Mouse (Mus musculus) neural tube, embryonic 13.5 days (tissue): Measurements from ENCODE around the gene Triobp. TPM values are rescaled to one million over a fixed set of nuclear protein-coding genes. Genes with fewer than 3 reads are reported as not detected.

Experiments used
- ATAC-seq: fragments of 200-750 bp; cut with Nextera tagmentation; 2 replicates; pipeline ENCODE4 v1.8.0; 2017; ENCODE audit warnings: low read depth, mild to moderate bottlenecking, moderate TSS enrichment, moderate library complexity
- H3K27ac ChIP-seq: fragments of 300-500 bp; sonication (generic); replicated peaks from 2 replicates; pipeline ENCODE4 v1.5.1; 2015; ENCODE audit warnings: moderate library complexity, mild to moderate bottlenecking, inconsistent platforms
- H3K27me3 ChIP-seq: fragments of 300-500 bp; sonication (generic); 2 replicates; pipeline ENCODE4 v1.6.1; 2015; ENCODE audit warnings: mild to moderate bottlenecking, inconsistent platforms
- H3K36me3 ChIP-seq: fragments of 300-500 bp; sonication (generic); 2 replicates; pipeline ENCODE4 v1.6.1; 2015; ENCODE audit warnings: mild to moderate bottlenecking, inconsistent platforms
- H3K4me1 ChIP-seq: fragments of 300-500 bp; sonication (generic); replicated peaks from 2 replicates; pipeline ENCODE4 v1.6.1; 2015; ENCODE audit warnings: inconsistent platforms
- H3K4me2 ChIP-seq: fragments of 300-500 bp; sonication (generic); 2 replicates; pipeline ENCODE4 v1.6.1; 2015; ENCODE audit warnings: inconsistent platforms, mild to moderate bottlenecking, moderate library complexity
- H3K4me3 ChIP-seq: fragments of 300-500 bp; sonication (generic); 2 replicates; pipeline ENCODE4 v1.5.1; 2015; ENCODE audit warnings: mild to moderate bottlenecking, inconsistent platforms
- H3K9ac ChIP-seq: fragments of 300-500 bp; sonication (generic); 2 replicates; pipeline ENCODE4 v1.6.1; 2015; ENCODE audit warnings: moderate library complexity, mild to moderate bottlenecking, inconsistent platforms
- H3K9me3 ChIP-seq: fragments of 300-500 bp; sonication (generic); 2 replicates; pipeline ENCODE4 v1.6.1; 2016; ENCODE audit warnings: inconsistent platforms
- WGBS: fragments of 180-500 bp; shearing (Covaris S2); methylation state at CpG from one replicate; pipeline ENCODE4 v1.1.7; 2015; 5-methylcytosine and 5-hydroxymethylcytosine counted together
- polyA plus RNA-seq: library from polyadenylated mRNA; unstranded; fragments of >200 nt; fragmentation: Nextera tagmentation; extraction: Ambion mirVana; gene quantifications from 2 replicates; pipeline ENCODE4 v1.2.1, GENCODE M21; 2015

Gene Triobp
- polyA plus RNA-seq, 1 experiment from 2014 or later, result 33.4 TPM

DNA sequence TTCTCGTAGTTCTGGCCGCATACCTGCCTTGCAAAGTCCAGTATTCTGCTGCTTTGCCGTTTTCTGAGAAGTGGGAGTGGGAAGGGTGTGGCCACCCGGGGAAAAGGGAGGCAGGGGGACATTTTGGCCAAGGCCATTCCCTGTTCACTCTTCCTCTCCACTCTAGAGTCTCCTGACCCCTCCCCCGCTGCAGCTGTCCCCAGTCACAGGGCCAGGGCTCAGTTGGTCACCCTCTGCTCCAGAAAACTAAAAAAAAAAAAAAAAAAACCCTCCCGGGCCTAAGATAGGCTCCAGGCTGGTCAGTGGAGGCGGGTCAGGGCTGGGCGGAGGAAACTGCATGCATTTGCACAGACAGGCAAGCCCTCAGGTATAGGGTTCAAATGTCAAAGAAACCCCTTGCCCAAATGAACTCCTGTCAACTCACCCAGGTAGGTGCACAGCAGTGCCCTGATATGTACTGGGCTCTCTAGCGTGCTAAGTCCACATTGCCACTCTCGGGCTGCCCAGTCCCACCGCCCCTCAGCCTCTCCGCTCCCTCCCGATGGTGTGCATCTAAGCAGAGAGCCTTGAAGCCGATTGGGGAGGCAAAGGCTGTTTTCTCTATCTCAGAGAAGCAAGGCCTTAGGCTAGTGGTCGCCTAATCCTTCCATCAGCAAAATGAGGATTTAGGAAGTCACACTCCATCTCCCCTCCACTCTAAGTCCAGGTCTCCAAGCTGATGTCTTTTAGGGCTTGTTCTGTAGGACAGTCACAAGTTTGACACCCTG lies 20.3 kb upstream of the Triobp start:
- H3K9me3 ChIP-seq, result no peaks in the 10 kb centered on the region
- H3K36me3 ChIP-seq, result no peaks in the 10 kb centered on the region
- H3K27ac ChIP-seq, result peak overlapping the region; percentile 49
- ATAC-seq, result no peak
- H3K4me1 ChIP-seq, result peaks cover 38% of the 10 kb centered on the region
- peak overlapping the region; percentile 64 for H3K9ac ChIP-seq
- H3K4me3 ChIP-seq, result peak overlapping the region; percentile 33
- H3K27me3 ChIP-seq, result peaks cover 11% of the 10 kb centered on the region
- WGBS, result 25% methylated on average over 15 of the region's 15 CpGs
- peak overlapping the region; percentile 59 for H3K4me2 ChIP-seq

DNA sequence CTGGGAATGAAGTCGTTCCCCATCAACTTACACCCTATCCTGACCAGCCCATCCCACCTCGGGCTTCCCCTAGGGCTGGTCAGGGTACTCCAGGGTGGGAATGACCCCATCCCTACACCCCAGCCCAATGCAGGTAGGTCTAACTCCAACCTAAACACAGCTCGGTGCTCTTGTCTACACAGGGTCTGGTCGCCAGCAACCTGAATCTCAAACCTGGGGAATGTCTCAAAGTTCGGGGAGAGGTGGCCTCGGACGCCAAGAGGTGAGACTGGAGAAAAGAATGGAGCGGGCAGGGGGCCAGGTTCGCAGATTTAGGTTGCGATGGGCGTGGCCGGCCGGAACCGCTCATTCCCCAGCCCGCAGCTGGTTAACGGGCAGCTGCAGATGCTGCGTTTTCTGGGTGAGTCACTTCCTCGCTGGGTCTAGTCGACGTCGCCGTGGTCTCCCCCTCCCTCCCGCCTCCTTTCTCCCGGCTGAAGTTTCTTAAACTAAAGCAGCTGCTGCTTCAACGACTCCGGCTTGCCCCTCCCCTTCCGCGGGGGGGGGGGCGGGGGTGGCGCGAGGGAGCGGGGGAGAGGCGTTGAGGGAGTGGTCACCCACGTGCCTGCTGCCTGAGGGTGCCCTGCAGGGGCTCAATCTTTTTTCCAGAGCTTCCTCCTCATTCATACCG lies 19.6 kb upstream of the Triobp start:
- no peaks in the 10 kb centered on the region for H3K9me3 ChIP-seq
- peak overlapping the region; percentile 33 for H3K4me3 ChIP-seq
- no peaks in the 10 kb centered on the region for H3K36me3 ChIP-seq
- WGBS, result under 1% methylated on average over 32 of the region's 35 CpGs
- peak overlapping the region; percentile 59 for H3K4me2 ChIP-seq
- no peak for ATAC-seq
- peaks cover 38% of the 10 kb centered on the region for H3K4me1 ChIP-seq
- peaks cover 11% of the 10 kb centered on the region for H3K27me3 ChIP-seq
- peak overlapping the region; percentile 49 for H3K27ac ChIP-seq
- H3K9ac ChIP-seq, result peak overlapping the region; percentile 64

DNA sequence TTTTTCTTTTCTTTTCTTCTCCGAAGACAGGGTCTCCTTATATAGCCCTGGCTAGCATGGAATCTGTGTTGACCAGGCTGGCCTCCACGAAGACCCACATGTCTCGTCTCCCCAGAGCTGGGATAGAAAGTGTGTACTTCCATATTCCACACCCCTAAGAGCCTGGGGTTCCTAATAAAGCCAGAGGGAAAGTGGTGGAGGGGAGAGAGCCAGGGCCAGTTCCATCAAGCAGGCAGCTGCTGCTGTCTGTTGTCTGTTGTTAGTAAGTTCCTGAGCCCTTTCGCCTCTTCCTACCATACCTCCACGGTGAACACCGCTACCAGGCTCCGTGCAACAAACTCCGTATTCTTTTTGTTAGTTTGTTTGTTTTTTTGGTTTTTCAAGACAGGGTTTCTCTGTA lies 19.0 kb upstream of the Triobp start:
- Histone ChIP-seq H3K27ac (no peak overlapping the region), H3K27me3 (peaks cover 11% of the 10 kb centered on the region), H3K4me1 (peaks cover 38% of the 10 kb centered on the region), H3K4me2 (peak overlapping the region; percentile 59), H3K9me3 (no peaks in the 10 kb centered on the region), H3K36me3 (no peaks in the 10 kb centered on the region), H3K9ac (peak overlapping the region; percentile 64), H3K4me3 (peak overlapping the region; percentile 33; the same call in 1 of the 2 replicates)
- 55% methylated on average over 8 of the region's 8 CpGs for WGBS
- ATAC-seq, result no peak

DNA sequence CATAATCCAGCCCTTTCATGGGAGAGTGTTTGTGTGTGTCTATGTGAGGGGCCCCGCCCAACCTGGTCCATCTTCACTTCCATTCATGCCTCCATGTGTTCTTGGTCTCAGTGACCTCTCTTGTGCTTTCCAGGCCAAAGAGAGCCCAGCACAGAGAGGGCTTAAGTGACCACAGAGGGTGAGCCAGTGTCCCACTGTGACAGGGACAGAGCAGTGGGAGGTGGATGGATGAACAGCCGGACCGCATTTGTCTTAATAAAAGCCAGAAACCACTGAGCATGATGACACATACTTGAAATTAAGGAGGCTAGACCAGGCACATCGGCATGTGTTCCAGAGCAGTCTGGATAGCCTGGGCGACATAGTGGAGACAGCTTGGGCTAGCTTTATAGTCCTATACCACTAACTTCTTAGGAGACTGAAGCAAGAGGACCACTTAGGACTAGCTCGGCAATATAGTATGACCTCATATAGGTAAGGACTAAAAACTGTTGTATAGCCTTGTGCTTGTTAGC lies 17.3 kb upstream of the Triobp start:
- H3K4me1 ChIP-seq, result peaks cover 34% of the 10 kb centered on the region
- no peak overlapping the region for H3K4me3 ChIP-seq
- 89% methylated on average over 6 of the region's 6 CpGs for WGBS
- peaks cover 11% of the 10 kb centered on the region for H3K27me3 ChIP-seq
- no peak overlapping the region for H3K4me2 ChIP-seq
- H3K9me3 ChIP-seq, result no peaks in the 10 kb centered on the region
- no peak overlapping the region for H3K27ac ChIP-seq
- H3K36me3 ChIP-seq, result no peaks in the 10 kb centered on the region
- no peak overlapping the region for H3K9ac ChIP-seq
- ATAC-seq, result no peak

DNA sequence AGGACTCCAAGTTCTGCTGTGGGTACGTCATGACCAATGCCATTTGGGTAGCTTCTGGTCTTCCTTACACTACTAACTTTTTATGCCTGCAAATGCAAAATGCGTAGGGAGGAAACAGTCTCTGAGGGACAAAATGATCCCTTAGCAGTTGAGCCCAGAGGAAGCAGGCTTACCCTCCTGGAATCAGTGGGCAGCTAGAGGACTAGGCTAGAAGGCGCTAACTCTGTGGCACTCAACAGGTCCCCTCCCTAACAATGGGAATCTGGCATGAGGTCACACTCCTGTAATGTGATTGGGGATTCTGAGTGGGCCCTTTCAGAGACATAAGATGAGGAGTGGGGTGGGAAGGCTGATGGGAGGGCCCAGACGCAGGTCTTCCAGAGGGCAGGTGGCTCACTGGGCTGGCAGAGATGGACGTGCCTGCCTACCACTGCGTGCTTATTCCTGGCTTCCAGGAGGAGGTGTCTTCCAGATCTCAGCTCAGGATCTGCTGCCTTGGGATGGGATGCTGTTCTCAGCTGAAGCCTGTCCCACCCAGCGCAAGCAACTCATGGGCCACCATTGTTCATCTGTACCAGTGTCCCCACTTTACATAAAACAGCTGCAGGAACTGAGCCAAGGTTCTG lies 16.6 kb upstream of the Triobp start:
- no peaks in the 10 kb centered on the region for H3K9me3 ChIP-seq
- ATAC-seq, result no peak
- 90% methylated on average over 7 of the region's 7 CpGs for WGBS
- no peak overlapping the region for H3K9ac ChIP-seq
- no peak overlapping the region for H3K27ac ChIP-seq
- H3K4me1 ChIP-seq, result peaks cover 34% of the 10 kb centered on the region
- peaks cover 11% of the 10 kb centered on the region for H3K27me3 ChIP-seq
- H3K36me3 ChIP-seq, result no peaks in the 10 kb centered on the region
- no peak overlapping the region for H3K4me3 ChIP-seq
- H3K4me2 ChIP-seq, result no peak overlapping the region

DNA sequence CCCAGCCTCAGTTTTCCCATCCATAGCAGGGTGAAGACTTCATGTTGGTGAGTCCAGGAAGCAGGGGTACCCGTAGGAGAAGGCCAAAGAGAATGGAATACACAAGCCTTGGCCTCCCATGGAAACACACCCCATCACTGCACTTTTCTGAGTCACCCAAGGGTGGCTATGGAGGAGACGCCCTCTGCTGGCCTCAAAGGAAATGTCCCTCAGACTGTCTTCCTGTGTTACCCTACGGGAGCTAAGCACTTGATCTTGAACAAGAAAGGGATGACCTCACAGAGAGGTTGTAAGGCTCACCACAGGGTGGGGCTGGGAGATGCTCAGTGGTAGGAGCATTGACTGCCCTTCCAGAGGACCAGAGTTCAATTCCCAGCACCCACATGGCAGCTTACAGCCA lies 15.9 kb upstream of the Triobp start:
- Histone ChIP-seq H3K27ac (no peak overlapping the region), H3K9ac (no peak overlapping the region), H3K36me3 (no peaks in the 10 kb centered on the region), H3K4me3 (no peak overlapping the region), H3K4me2 (no peak overlapping the region), H3K9me3 (no peaks in the 10 kb centered on the region), H3K27me3 (peaks cover 11% of the 10 kb centered on the region), H3K4me1 (peaks cover 32% of the 10 kb centered on the region)
- no peak for ATAC-seq
- WGBS, result 36% methylated on average over 3 of the region's 3 CpGs

DNA sequence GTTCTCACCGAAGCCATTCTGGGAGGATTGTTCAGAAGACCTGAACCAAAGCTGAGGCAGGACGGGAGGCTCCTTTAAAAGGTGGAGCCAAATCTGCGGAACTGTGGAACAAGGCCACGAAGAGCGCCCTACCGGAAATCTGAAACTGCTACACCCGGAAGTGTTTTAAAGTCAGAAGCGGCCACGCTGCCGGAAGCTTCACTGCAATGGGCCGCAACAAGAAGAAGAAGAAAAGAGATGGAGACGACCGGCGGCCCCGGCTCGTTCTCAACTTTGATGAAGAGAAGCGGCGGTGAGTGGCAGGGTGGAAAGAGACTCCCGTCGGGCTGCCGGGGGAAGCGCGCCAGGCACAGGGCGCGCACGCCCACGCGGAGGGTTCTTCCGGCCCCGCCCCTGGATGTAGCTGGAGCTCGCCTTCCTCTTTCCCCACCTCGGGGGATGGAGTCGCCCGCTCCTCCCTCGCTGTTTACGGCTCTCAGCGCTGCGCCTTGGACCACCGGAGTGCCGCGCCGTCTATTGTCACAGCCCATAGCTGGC lies 12.7 kb upstream of the Triobp start, which contains the start of gene Nol12:
Gene Nol12 (plus strand): TSS at position 150 of the 537 bp plus-strand sequence.
- peaks cover 17% of the 10 kb centered on the region for H3K4me1 ChIP-seq
- WGBS, result under 1% methylated on average over 42 of the region's 42 CpGs
- peak within 1 kb of the TSS; percentile 66 for H3K4me2 ChIP-seq
- peak within 1 kb of the TSS; percentile 70 for H3K4me3 ChIP-seq
- peak within 1 kb of the TSS; percentile 85 for H3K9ac ChIP-seq
- H3K27ac ChIP-seq, result peak within 1 kb of the TSS; percentile 84
- peak; percentile 90 for ATAC-seq
- no peaks in the 10 kb centered on the region for H3K27me3 ChIP-seq
- no peaks in the 10 kb centered on the region for H3K9me3 ChIP-seq
- H3K36me3 ChIP-seq, result peaks cover 30% of the 10 kb centered on the region

DNA sequence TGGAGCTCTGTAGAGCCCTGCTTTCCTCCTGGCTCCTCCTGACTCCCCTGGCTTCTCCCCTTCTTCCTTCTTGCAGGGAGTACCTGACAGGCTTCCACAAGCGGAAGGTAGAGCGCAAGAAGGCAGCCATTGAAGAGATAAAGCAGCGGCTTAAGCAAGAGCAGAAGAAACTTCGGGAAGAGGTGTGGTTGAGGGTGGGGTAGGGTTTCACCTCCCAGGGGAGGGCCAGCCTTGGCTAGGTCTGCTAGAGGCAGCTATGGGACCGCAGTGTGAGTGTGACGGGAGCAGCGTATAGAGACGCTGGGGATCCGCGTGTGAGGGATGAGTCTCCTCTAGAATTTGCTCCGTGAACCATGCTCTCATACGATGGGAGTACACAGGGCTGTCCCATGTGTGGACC lies 11.1 kb upstream of the Triobp start:
- no peak for ATAC-seq
- Histone ChIP-seq H3K4me3 (no peak overlapping the region), H3K27me3 (no peaks in the 10 kb centered on the region), H3K27ac (no peak overlapping the region), H3K36me3 (peaks cover 45% of the 10 kb centered on the region), H3K9me3 (no peaks in the 10 kb centered on the region), H3K9ac (peak overlapping the region; percentile 85; the same call in 1 of the 2 replicates), H3K4me1 (peaks cover 17% of the 10 kb centered on the region), H3K4me2 (peak overlapping the region; percentile 66; the same call in 1 of the 2 replicates)
- 95% methylated on average over 12 of the region's 12 CpGs for WGBS

DNA sequence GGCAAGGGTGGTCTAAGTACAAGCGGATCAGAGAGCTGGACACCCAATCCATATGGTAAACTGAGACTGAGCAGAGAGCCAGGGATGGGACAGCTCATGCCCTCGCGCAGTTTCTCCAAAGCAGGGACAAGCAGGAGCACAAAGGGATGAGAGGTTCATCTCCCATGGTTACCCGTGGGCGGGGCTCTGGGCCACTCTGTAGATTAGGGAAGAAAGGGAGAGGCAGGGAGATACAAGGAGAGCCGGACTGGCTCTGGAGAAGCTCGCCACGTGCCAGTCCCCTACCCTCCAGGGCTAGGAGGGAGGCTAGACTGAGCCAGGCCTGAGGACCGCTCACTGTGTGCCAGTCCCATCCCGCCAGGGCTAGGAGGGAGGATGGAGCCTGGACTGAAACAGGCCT lies 10.2 kb upstream of the Triobp start:
- ATAC-seq, result no peak
- no peaks in the 10 kb centered on the region for H3K27me3 ChIP-seq
- 86% methylated on average over 10 of the region's 10 CpGs for WGBS
- H3K4me2 ChIP-seq, result no peak overlapping the region
- peaks cover 52% of the 10 kb centered on the region for H3K36me3 ChIP-seq
- 0 out of 2 replicates have a peak overlapping the region, but pooled peaks have one; percentile 31 for H3K9ac ChIP-seq
- H3K9me3 ChIP-seq, result no peaks in the 10 kb centered on the region
- no peak overlapping the region for H3K27ac ChIP-seq
- H3K4me1 ChIP-seq, result peaks cover 17% of the 10 kb centered on the region
- no peak overlapping the region for H3K4me3 ChIP-seq

DNA sequence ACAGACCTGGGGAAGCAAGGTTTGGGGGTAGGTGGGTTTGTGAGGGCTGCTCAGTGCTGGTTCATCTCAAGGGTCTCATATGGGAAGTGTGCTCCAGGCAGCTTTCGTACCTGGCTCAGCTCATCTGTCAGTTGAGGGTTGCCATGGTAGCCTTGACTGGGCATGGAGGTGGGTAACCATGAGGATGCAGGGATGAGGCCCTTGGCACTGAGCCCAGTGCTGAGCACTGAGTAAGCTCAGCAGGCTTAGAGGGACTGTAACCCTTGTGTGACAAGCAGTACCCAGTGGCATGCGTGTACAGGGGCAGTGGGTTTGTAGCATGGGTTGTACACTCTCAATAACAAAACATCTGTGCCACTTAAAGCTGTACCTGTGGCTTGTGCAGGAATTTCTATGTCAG lies 9.6 kb upstream of the Triobp start:
- ATAC-seq, result no peak
- H3K4me3 ChIP-seq, result no peak overlapping the region
- no peak overlapping the region for H3K4me2 ChIP-seq
- no peak overlapping the region for H3K27ac ChIP-seq
- H3K4me1 ChIP-seq, result peaks cover 23% of the 10 kb centered on the region
- no peaks in the 10 kb centered on the region for H3K9me3 ChIP-seq
- H3K27me3 ChIP-seq, result no peaks in the 10 kb centered on the region
- H3K9ac ChIP-seq, result 0 out of 2 replicates have a peak overlapping the region, but pooled peaks have one; percentile 31
- 77% methylated on average over 2 of the region's 2 CpGs for WGBS
- H3K36me3 ChIP-seq, result peaks cover 52% of the 10 kb centered on the region

DNA sequence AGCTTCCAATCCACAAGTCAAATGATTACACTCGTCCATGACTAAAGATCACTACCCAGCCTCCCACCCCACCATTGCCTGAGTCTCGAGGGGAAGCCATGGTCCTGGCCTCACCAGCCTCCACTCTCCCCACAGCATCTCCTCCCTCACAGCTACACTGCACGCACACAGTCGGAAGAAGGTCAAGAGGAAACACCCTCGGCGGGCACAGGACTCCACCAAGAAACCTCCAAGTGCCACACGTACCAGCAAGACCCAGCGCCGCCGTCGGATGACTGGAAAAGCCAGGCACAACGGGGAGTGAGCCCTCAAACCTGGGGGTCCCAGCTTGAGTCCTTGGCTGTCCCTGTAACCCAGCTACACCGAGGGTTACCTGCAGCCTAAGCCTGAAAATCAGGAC lies 7.2 kb upstream of the Triobp start:
- Histone ChIP-seq H3K27me3 (no peaks in the 10 kb centered on the region), H3K36me3 (peaks cover 52% of the 10 kb centered on the region), H3K9ac (no peak overlapping the region), H3K4me2 (no peak overlapping the region), H3K4me1 (peaks cover 26% of the 10 kb centered on the region), H3K4me3 (no peak overlapping the region), H3K27ac (no peak overlapping the region), H3K9me3 (no peaks in the 10 kb centered on the region)
- no peak for ATAC-seq
- WGBS, result 92% methylated on average over 13 of the region's 13 CpGs
